Mouse (Mus musculus) neural tube, embryonic 11.5 days (tissue): ENCODE results near the gene Iqschfp. TPM values are rescaled to one million over a fixed set of nuclear protein-coding genes. Genes with fewer than 3 reads are reported as not detected.

Source experiments
- ATAC-seq: fragments of 200-750 bp; cut with Nextera tagmentation; 2 replicates; pipeline ENCODE4 v1.8.0; 2017; ENCODE audit warnings: moderate number of reproducible peaks, mild to moderate bottlenecking, moderate TSS enrichment, moderate library complexity; ENCODE audit not compliant: insufficient read depth, low FRiP score, low TSS enrichment
- DNase-seq: peaks from one replicate; pipeline ENCODE4 v3.0.0-alpha.2; 2015; ENCODE audit warnings: low spot score
- H3K27ac ChIP-seq: fragments of 300-500 bp; sonication (generic); 2 replicates; pipeline ENCODE4 v1.5.1; 2014; ENCODE audit warnings: low read depth, mild to moderate bottlenecking, low read length
- H3K27me3 ChIP-seq: fragments of 300-500 bp; sonication (generic); 2 replicates; pipeline ENCODE4 v1.6.1; 2014; ENCODE audit warnings: mild to moderate bottlenecking, low read length, mixed read lengths; ENCODE audit not compliant: control insufficient read depth, insufficient read depth
- H3K36me3 ChIP-seq: fragments of 300-500 bp; sonication (generic); 2 replicates; pipeline ENCODE4 v1.6.1; 2014; ENCODE audit warnings: mild to moderate bottlenecking, low read length, moderate library complexity, mixed read lengths; ENCODE audit not compliant: control insufficient read depth, insufficient read depth
- H3K4me1 ChIP-seq: fragments of 300-500 bp; sonication (generic); 2 replicates; pipeline ENCODE4 v1.6.1; 2014; ENCODE audit warnings: low read length, mixed read lengths; ENCODE audit not compliant: control insufficient read depth, insufficient read depth
- H3K4me2 ChIP-seq: fragments of 300-500 bp; sonication (generic); 2 replicates; pipeline ENCODE4 v1.6.1; 2014; ENCODE audit warnings: low read depth, mild to moderate bottlenecking, moderate library complexity
- H3K4me3 ChIP-seq: fragments of 300-500 bp; sonication (generic); 2 replicates; pipeline ENCODE4 v1.5.1; 2014; ENCODE audit warnings: low read depth, low read length
- H3K9ac ChIP-seq: fragments of 300-500 bp; sonication (generic); 2 replicates; pipeline ENCODE4 v1.6.1; 2014; ENCODE audit warnings: mild to moderate bottlenecking, low read length
- H3K9me3 ChIP-seq: fragments of 300-500 bp; sonication (generic); 2 replicates; pipeline ENCODE4 v1.6.1; 2016; ENCODE audit warnings: low read length; ENCODE audit not compliant: control insufficient read depth
- WGBS: fragments of 180-500 bp; shearing (Covaris S2); extraction: QIAGEN DNeasy Blood & Tissue Kit; methylation state at CpG from one replicate; pipeline ENCODE4 v1.1.7; 2014; 5-methylcytosine and 5-hydroxymethylcytosine counted together
- polyA plus RNA-seq: library from polyadenylated mRNA; unstranded; fragments of >200 nt; fragmentation: Nextera tagmentation; extraction: Ambion mirVana; gene quantifications from 2 replicates; pipeline ENCODE4 v1.2.1, GENCODE M21; 2014

The Iqschfp gene
- polyA plus RNA-seq, 1 experiment from 2014 or later = 0.37 TPM

DNA sequence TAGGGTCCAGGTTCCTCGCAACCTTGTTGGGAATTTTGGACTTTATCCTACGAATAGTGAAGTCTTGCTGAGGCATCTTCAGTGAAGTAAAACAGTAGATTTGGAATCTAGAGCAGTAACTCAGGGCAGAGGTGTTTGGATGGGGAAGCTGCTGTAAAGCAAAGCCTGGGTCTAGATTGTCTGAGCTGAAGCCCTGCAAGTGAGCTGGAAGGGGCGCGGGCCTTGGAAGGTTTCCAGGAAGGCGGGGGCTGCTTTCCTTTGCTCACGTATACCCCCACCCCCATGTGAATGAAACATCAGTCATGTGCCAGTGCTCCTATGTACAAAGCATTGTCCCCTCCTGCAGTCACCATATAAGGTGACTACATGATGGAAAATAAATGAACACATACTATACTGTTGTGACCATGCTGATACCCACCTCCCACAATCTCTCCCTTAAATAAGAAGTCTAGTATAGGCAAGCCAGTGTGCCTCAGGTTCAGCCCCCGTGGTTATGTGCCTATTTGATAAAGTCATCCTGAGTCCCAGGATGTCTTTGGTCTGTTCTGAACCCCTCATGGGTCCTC lies 643.2 kb downstream of the Iqschfp start:
- no peak overlapping the region for H3K4me3 ChIP-seq
- H3K9ac ChIP-seq = no peak overlapping the region
- H3K27ac ChIP-seq = no peak overlapping the region
- H3K36me3 ChIP-seq = no peaks in the 10 kb centered on the region
- no peaks in the 10 kb centered on the region for H3K27me3 ChIP-seq
- ATAC-seq (no peak), DNase-seq (no peak)
- 0 out of 2 replicates have a peak, but pooled peaks cover 5% of the 10 kb centered on the region for H3K9me3 ChIP-seq
- no peaks in the 10 kb centered on the region for H3K4me1 ChIP-seq
- WGBS = 82% methylated on average over 7 of the region's 7 CpGs
- H3K4me2 ChIP-seq = no peak overlapping the region

DNA sequence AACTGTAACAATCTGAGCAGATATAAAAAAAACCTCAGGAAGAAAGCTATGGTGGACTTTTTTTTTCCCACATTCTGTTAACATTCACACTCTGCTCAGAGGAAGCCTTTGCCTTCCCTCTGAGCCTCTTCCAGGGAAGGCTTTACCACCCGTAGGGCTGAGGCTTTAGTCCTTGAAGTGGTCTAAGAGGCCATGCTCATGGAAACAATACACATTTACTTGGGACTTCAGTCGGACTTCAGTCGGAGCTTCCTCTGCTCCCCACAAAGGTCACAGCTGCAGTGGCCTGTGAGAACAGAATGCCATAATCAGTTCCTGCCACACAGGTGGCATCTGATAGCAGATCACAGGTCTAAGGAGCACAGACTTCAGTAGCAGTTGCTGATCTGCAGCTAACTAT lies 644.0 kb downstream of the Iqschfp start:
- ATAC-seq = no peak
- WGBS = 72% methylated on average over 3 of the region's 3 CpGs
- Histone ChIP-seq H3K27me3 (no peaks in the 10 kb centered on the region), H3K4me1 (no peaks in the 10 kb centered on the region), H3K4me2 (no peak overlapping the region), H3K9ac (no peak overlapping the region), H3K36me3 (no peaks in the 10 kb centered on the region), H3K4me3 (no peak overlapping the region), H3K27ac (no peak overlapping the region), H3K9me3 (0 out of 2 replicates have a peak, but pooled peaks cover 5% of the 10 kb centered on the region)
- DNase-seq = no peak

DNA sequence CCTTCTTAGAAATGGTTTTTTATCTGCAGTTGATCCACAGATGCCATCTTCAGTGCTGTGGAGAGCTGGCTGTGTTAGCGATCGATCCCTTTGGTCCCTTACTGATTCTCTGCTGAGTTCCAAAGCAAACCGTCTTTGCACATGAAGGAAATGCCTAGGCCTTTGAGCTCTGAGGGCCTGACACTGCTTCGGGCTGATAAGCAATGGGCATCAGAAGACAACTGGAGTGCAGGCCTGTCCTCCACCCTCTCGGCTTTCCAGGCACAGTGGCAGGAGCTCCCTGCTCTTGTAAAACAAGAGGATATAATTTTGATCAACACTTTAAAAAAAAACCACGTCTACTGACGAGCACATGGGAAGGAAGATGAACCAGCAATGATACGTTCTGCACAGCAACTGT lies 649.7 kb downstream of the Iqschfp start:
- no peak overlapping the region for H3K9ac ChIP-seq
- no peaks in the 10 kb centered on the region for H3K9me3 ChIP-seq
- H3K27me3 ChIP-seq = no peaks in the 10 kb centered on the region
- H3K36me3 ChIP-seq = no peaks in the 10 kb centered on the region
- H3K4me3 ChIP-seq = no peak overlapping the region
- H3K4me1 ChIP-seq = peaks cover 5% of the 10 kb centered on the region
- no peak overlapping the region for H3K27ac ChIP-seq
- 88% methylated on average over 8 of the region's 8 CpGs for WGBS
- H3K4me2 ChIP-seq = no peak overlapping the region
- DNase-seq (no peak), ATAC-seq (no peak)

GRCm38 (mm10) chr3:68542944-68543501 lies 651.0 kb downstream of the Iqschfp start:
- ATAC-seq (peak; percentile 89), DNase-seq (peak; percentile 75)
- H3K9me3 ChIP-seq = no peaks in the 10 kb centered on the region
- H3K4me1 ChIP-seq = peaks cover 5% of the 10 kb centered on the region
- H3K9ac ChIP-seq = no peak overlapping the region
- H3K4me3 ChIP-seq = peak overlapping the region; percentile 13; the same call in 1 of the 2 replicates
- peak overlapping the region; percentile 44 for H3K4me2 ChIP-seq
- H3K27ac ChIP-seq = no peak overlapping the region
- H3K36me3 ChIP-seq = no peaks in the 10 kb centered on the region
- 3% methylated on average over 7 of the region's 7 CpGs for WGBS
- H3K27me3 ChIP-seq = no peaks in the 10 kb centered on the region

- DNase-seq (no peak), ATAC-seq (no peak)
- H3K9me3 ChIP-seq = no peaks in the 10 kb centered on the region
- peaks cover 5% of the 10 kb centered on the region for H3K4me1 ChIP-seq
- no peak overlapping the region for H3K4me3 ChIP-seq
- no peaks in the 10 kb centered on the region for H3K36me3 ChIP-seq
- H3K27ac ChIP-seq = no peak overlapping the region
- H3K27me3 ChIP-seq = no peaks in the 10 kb centered on the region
- H3K9ac ChIP-seq = no peak overlapping the region
- H3K4me2 ChIP-seq = no peak overlapping the region
- 69% methylated on average over 7 of the region's 7 CpGs for WGBS
Observed at GRCm38 (mm10) chr3:68544811-68545210, 652.8 kb downstream of the Iqschfp start.

DNA sequence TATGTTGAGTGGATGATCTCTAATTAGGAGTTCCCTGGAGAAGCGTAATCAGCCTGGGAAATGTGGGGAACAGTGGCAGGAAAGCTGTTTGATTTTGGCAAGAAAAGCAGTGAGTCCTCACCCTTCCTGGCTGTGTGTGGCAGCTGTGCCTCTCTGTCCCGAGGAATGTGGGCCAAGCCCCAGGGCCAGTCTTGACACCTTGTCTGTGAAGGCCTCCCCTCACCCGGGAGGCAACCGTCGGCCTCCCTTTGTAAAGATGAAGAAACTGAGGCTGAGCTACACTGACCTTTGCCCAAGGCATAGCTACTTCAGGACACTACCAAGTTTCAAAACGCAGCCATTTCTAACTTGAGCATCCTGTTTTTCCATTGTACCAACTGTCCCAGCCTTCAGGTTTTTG lies 653.9 kb downstream of the Iqschfp start:
- Histone ChIP-seq H3K27ac (no peak overlapping the region), H3K9ac (no peak overlapping the region), H3K9me3 (no peaks in the 10 kb centered on the region), H3K4me1 (peaks cover 5% of the 10 kb centered on the region), H3K27me3 (no peaks in the 10 kb centered on the region), H3K36me3 (no peaks in the 10 kb centered on the region), H3K4me3 (no peak overlapping the region), H3K4me2 (no peak overlapping the region)
- WGBS = 46% methylated on average over 6 of the region's 6 CpGs
- DNase-seq = no peak
- ATAC-seq = no peak

DNA sequence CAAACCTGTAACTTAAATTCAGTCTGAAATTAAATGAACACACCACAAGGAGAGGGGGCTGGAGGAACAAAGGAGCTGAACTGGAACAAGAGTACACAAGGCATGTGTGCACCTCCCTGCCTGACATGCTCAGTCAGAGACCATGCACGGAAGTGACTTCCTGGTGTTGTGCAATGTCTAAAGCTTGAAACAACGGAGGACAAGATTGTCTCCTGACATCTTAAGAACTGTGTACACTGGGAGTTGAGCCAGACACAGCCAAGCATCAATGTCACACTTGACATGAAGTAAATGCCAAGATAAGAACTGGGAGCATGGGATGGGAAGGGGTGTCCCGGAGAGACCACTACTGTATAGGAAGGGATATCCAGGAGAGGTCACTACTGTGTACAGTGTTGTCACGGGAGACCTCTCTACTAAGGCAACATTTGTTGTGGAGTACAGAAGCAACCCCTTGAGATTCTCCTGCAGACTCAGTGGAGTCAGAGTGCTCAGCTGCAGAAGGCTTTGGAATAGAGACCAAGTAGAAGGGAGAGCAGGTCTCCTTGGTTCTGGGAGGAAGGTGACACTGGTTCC lies 663.1 kb downstream of the Iqschfp start:
- 80% methylated on average over 4 of the region's 4 CpGs for WGBS
- ATAC-seq (no peak), DNase-seq (no peak)
- H3K9me3 ChIP-seq = no peaks in the 10 kb centered on the region
- no peak overlapping the region for H3K27ac ChIP-seq
- no peaks in the 10 kb centered on the region for H3K27me3 ChIP-seq
- no peak overlapping the region for H3K9ac ChIP-seq
- no peak overlapping the region for H3K4me3 ChIP-seq
- H3K4me2 ChIP-seq = no peak overlapping the region
- no peaks in the 10 kb centered on the region for H3K36me3 ChIP-seq
- H3K4me1 ChIP-seq = no peaks in the 10 kb centered on the region

- Histone ChIP-seq H3K9ac (no peak overlapping the region), H3K4me3 (no peak overlapping the region), H3K4me2 (no peak overlapping the region), H3K27me3 (no peaks in the 10 kb centered on the region), H3K27ac (no peak overlapping the region), H3K9me3 (no peaks in the 10 kb centered on the region), H3K36me3 (no peaks in the 10 kb centered on the region), H3K4me1 (no peaks in the 10 kb centered on the region)
- DNase-seq (no peak), ATAC-seq (no peak)
- WGBS = 90% methylated on average over 9 of the region's 9 CpGs
Observed at GRCm38 (mm10) chr3:68556891-68557290, 664.9 kb downstream of the Iqschfp start.

DNA sequence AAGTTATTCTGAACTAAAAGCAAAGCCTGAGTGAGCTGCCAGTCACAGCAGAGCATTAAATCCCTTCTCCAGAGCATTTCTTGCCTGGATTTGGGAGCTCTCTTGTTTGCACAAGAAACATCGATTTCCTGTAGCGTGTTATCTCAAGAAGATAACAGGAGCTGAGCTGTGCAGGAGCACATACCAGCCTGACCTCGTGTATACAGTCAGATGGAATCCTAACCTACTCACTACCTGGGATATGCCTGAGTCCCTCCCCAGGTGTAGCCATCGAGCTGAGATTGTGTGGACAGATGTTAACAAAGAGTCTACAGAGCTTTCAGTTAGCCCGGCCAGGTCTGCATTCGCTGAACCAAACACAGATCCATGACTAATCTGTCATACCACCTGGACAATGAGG lies 666.7 kb downstream of the Iqschfp start:
- no peak overlapping the region for H3K9ac ChIP-seq
- no peaks in the 10 kb centered on the region for H3K9me3 ChIP-seq
- WGBS = 84% methylated on average over 6 of the region's 6 CpGs
- no peaks in the 10 kb centered on the region for H3K27me3 ChIP-seq
- no peak overlapping the region for H3K4me2 ChIP-seq
- no peak overlapping the region for H3K27ac ChIP-seq
- no peaks in the 10 kb centered on the region for H3K4me1 ChIP-seq
- DNase-seq (no peak), ATAC-seq (no peak)
- no peaks in the 10 kb centered on the region for H3K36me3 ChIP-seq
- no peak overlapping the region for H3K4me3 ChIP-seq
